Mouse (Mus musculus): ENCODE results near the gene Srsf10. TPM values are rescaled to one million over a fixed set of nuclear protein-coding genes. Genes with fewer than 3 reads are reported as not detected.

Gene Srsf10
- polyA plus RNA-seq (2014; fragmentation: Nextera tagmentation; extraction: Ambion mirVana): 297 and 298 TPM in 2 replicates

DNA sequence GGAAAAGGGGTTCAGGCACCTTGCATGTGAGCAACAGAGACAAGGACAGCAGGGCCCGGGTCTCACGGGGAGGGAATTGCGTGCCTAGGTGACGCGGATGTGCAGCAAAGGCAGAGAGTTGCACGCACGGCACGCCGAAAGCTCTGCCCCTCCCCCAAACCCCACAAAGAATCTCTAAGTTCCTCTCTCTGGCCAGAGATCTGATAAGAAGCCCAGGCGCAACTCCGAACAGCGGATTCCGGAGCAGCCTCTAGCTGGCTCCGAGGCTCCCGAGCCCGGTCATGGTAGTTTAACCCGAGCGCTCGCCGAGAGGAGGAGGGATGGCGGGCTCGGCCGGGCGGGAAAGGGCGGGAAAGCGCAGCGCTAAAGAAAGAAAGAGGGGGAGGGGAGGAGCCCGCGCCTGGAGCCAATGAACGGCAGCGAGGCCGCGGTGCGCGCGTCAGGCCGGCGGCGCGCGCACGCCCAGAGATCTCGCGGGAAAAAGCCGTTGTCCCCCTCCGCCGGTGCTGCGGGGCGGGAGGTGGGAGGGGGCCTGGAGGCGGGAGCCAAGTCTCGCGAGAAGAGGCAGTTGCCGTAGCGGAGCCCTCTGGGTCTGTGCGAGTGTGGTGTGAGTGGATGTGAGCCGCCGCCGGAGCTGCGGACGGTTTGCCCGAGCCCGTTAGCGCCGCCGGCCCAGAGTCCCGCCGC is at the start of gene Srsf10:
TSS of gene Srsf10 (plus strand) at position 212 of the 687 bp plus-strand sequence.
- Histone ChIP-seq H3K27ac (ENCODE audit: low read length) (peak within 1 kb of the TSS; percentile 100), H3K4me1 (ENCODE audit: control insufficient read depth, insufficient read depth, low read length) (peaks cover 27% of the 10 kb centered on the region; the same call in 1 of the 2 replicates), H3K27me3 (ENCODE audit: control insufficient read depth, insufficient read depth, low read length) (no peaks in the 10 kb centered on the region), H3K36me3 (ENCODE audit: control insufficient read depth, insufficient read depth, low read length) (peaks cover 7% of the 10 kb centered on the region; the same call in 1 of the 2 replicates), H3K4me2 (replicated peaks; ENCODE audit: low read depth, low read length) (peak within 1 kb of the TSS; percentile 88), H3K9ac (replicated peaks; ENCODE audit: low read depth, low read length) (peak within 1 kb of the TSS; percentile 95), H3K4me3 (ENCODE audit: low read depth, low read length) (peak within 1 kb of the TSS; percentile 93), H3K9me3 (ENCODE audit: control insufficient read depth, low read depth, low read length) (no peaks in the 10 kb centered on the region)
- under 1% methylated on average over 59 of the region's 67 CpGs for WGBS
- ATAC-seq (ENCODE audit: insufficient number of reproducible peaks, insufficient read depth, low FRiP score, low read depth): peak; percentile 93

DNA sequence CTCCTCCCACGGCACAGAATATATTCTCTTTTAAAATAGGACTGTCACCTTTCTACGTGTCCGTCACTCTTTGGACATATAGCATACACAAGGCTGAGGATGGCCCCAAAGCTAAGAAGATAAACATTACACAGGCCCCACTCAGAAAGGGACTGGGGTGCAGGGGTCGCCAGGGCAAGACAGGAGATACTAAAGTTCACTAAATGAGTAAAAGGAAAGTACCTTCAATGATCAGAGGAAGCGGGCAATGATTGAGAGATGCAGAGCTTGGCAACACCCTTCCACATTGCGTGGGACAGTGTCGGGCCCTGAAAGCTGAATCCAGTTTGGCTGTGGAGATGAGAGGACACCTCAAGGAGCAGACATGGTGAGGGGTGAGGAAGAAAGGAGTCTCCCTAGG is 40.7 kb upstream of the Srsf10 start:
- Histone ChIP-seq H3K27me3 (ENCODE audit: control insufficient read depth, insufficient read depth, low read length) (no peaks in the 10 kb centered on the region), H3K36me3 (ENCODE audit: control insufficient read depth, insufficient read depth, low read length) (no peaks in the 10 kb centered on the region), H3K9ac (replicated peaks; ENCODE audit: low read depth, low read length) (no peak overlapping the region), H3K4me1 (ENCODE audit: control insufficient read depth, insufficient read depth, low read length) (no peaks in the 10 kb centered on the region), H3K9me3 (ENCODE audit: control insufficient read depth, low read depth, low read length) (no peaks in the 10 kb centered on the region), H3K27ac (ENCODE audit: low read length) (no peak overlapping the region), H3K4me3 (ENCODE audit: low read depth, low read length) (no peak overlapping the region), H3K4me2 (replicated peaks; ENCODE audit: low read depth, low read length) (no peak overlapping the region)
- ATAC-seq (ENCODE audit: insufficient number of reproducible peaks, insufficient read depth, low FRiP score, low read depth): no peak
- WGBS: 64% methylated on average over 7 of the region's 7 CpGs

DNA sequence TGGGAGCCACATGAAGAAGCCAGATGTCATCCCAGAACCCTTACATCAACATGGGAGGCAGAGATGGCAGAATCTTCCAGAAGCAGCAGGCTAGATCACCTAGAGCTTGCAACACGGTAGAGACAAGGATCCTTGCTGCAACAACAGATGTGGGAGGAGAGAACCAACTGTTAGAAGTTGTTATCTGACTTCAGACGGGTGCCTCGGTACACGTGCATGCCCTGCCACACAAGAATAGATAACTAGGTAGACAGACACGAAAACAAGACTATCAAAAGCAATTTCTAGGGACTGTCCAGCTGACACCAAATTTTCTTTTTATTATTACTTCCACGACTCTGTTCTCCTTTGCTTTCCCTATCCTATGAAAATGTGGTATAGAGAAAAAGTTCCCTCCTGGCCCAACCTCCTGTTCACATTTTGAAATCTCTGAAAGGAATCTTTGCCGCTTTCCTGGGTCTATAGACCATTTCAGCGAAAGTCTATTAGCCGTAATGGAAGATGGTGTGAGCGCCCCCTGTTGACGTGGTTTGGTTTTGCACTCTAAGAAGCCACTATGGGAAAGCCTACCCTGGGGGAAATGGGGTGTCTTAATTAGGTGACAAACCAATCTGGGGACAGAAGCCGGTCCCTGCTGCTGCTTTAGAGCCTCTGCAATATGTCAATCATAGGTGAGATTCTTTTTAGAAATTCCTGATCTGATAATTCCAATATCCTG is 38.5 kb upstream of the Srsf10 start:
- no peak for ATAC-seq (ENCODE audit: insufficient number of reproducible peaks, insufficient read depth, low FRiP score, low read depth)
- Histone ChIP-seq H3K4me3 (ENCODE audit: low read depth, low read length) (no peak overlapping the region), H3K9ac (replicated peaks; ENCODE audit: low read depth, low read length) (no peak overlapping the region), H3K27me3 (ENCODE audit: control insufficient read depth, insufficient read depth, low read length) (no peaks in the 10 kb centered on the region), H3K4me1 (ENCODE audit: control insufficient read depth, insufficient read depth, low read length) (no peaks in the 10 kb centered on the region), H3K36me3 (ENCODE audit: control insufficient read depth, insufficient read depth, low read length) (no peaks in the 10 kb centered on the region), H3K9me3 (ENCODE audit: control insufficient read depth, low read depth, low read length) (no peaks in the 10 kb centered on the region), H3K4me2 (replicated peaks; ENCODE audit: low read depth, low read length) (no peak overlapping the region), H3K27ac (ENCODE audit: low read length) (no peak overlapping the region)
- WGBS: 43% methylated on average over 12 of the region's 12 CpGs

DNA sequence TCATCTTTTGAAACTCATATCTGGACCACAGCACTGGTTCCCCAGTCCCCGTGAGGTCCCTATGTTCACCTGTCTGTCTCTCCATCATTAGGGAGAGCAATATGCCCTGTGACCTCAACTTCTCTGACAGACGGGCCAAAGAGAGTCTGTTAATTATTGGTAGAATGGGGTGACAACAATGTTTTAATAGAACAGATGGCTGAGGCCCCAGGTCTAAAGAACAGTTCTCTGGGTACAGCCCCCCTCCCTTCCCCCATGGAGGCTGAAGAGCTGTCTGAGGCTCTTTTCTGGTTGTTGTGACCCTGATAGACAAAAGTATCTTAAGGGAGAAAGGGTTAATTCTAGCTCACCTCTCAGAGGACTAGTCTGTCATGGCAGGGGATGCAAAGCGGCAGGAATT is 37.2 kb upstream of the Srsf10 start:
- Histone ChIP-seq H3K4me3 (ENCODE audit: low read depth, low read length) (no peak overlapping the region), H3K27me3 (ENCODE audit: control insufficient read depth, insufficient read depth, low read length) (no peaks in the 10 kb centered on the region), H3K9ac (replicated peaks; ENCODE audit: low read depth, low read length) (no peak overlapping the region), H3K27ac (ENCODE audit: low read length) (no peak overlapping the region), H3K9me3 (ENCODE audit: control insufficient read depth, low read depth, low read length) (no peaks in the 10 kb centered on the region), H3K4me1 (ENCODE audit: control insufficient read depth, insufficient read depth, low read length) (no peaks in the 10 kb centered on the region), H3K4me2 (replicated peaks; ENCODE audit: low read depth, low read length) (no peak overlapping the region), H3K36me3 (ENCODE audit: control insufficient read depth, insufficient read depth, low read length) (no peaks in the 10 kb centered on the region)
- WGBS: 84% methylated on average over 3 of the region's 3 CpGs
- no peak for ATAC-seq (ENCODE audit: insufficient number of reproducible peaks, insufficient read depth, low FRiP score, low read depth)

DNA sequence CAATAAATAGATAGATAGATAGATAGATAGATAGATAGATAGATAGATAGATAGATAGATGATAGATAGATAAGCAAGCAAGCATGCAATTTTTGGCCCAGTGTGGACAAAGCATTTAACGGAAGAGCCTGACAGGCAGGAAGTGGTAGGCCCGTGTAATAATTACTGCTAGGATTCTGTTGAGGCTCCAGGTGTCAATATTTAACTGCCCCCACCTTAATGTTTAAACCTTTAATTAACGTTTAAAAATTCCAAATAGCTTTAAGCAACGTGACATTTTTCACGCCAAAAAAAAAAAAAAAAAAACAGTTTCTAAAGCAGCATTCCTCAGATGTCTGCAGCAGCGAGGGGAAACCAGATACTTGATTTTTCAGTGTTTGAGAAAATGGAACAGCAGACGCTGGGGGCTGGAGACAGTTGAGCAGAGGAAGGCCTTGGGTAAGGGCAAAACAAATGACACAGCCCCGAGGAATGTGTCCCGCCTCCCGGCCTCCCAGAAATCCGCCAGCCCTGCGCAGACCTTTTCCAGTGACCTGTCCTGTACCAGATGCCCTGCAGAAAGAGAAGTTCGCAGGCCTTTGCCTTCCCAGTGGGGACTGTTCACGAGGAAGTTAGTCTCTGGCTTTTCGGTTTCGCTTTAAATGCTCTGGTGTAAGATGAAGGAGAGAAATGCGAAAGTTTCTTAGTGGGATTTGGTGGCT is 35.6 kb upstream of the Srsf10 start:
- Histone ChIP-seq H3K9ac (replicated peaks; ENCODE audit: low read depth, low read length) (no peak overlapping the region), H3K27me3 (ENCODE audit: control insufficient read depth, insufficient read depth, low read length) (no peaks in the 10 kb centered on the region), H3K9me3 (ENCODE audit: control insufficient read depth, low read depth, low read length) (no peaks in the 10 kb centered on the region), H3K36me3 (ENCODE audit: control insufficient read depth, insufficient read depth, low read length) (no peaks in the 10 kb centered on the region), H3K4me3 (ENCODE audit: low read depth, low read length) (no peak overlapping the region), H3K4me2 (replicated peaks; ENCODE audit: low read depth, low read length) (no peak overlapping the region), H3K4me1 (ENCODE audit: control insufficient read depth, insufficient read depth, low read length) (no peaks in the 10 kb centered on the region), H3K27ac (ENCODE audit: low read length) (peak overlapping the region; percentile 59; the same call in 1 of the 2 replicates)
- ATAC-seq (ENCODE audit: insufficient number of reproducible peaks, insufficient read depth, low FRiP score, low read depth): no peak
- 46% methylated on average over 17 of the region's 17 CpGs for WGBS

DNA sequence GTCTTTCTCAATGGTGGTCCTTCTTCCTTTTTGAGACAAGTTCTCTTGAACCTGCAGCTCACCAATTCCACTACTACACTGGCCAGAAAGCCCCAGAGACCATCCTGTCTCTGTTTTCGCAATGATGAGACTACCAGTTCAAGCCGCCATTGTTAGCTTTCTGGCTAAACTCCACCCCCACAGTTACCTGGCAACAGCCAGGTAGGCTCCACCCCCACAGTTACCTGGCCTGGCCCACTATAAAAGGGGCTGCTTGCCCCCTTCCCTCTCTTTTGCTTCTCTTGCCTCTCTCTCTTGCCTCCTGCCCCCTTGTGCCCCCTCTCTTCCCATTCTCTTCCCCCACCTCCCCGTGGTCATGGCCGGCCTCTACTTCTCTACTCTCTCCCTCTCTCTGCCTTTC is 33.8 kb upstream of the Srsf10 start:
- Histone ChIP-seq H3K9me3 (ENCODE audit: control insufficient read depth, low read depth, low read length) (no peaks in the 10 kb centered on the region), H3K4me3 (ENCODE audit: low read depth, low read length) (no peak overlapping the region), H3K4me1 (ENCODE audit: control insufficient read depth, insufficient read depth, low read length) (no peaks in the 10 kb centered on the region), H3K27ac (ENCODE audit: low read length) (no peak overlapping the region), H3K9ac (replicated peaks; ENCODE audit: low read depth, low read length) (no peak overlapping the region), H3K27me3 (ENCODE audit: control insufficient read depth, insufficient read depth, low read length) (no peaks in the 10 kb centered on the region), H3K4me2 (replicated peaks; ENCODE audit: low read depth, low read length) (no peak overlapping the region), H3K36me3 (ENCODE audit: control insufficient read depth, insufficient read depth, low read length) (no peaks in the 10 kb centered on the region)
- no peak for ATAC-seq (ENCODE audit: insufficient number of reproducible peaks, insufficient read depth, low FRiP score, low read depth)
- 92% methylated on average over 4 of the region's 4 CpGs for WGBS

DNA sequence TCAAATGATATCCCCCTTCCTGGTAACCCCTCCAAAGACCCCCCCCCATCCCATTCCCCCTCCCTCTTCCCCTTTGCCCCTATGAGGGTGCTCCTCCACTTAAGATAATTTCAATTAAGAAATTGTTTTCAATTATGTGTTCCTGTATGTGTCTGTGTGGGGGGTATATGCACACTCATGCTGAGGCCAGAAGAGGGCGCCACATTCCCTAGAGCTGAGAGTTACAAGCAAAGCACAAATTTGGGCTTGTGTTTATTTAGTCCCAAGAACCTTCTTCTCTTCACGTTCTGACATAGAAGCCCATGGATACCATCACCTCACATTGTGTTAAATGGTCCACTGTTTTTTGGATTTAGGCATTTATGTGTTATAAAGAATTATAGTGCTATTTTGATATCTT is 32.2 kb upstream of the Srsf10 start:
- H3K27ac ChIP-seq (ENCODE audit: low read length): no peak overlapping the region
- peaks cover 2% of the 10 kb centered on the region; the same call in 1 of the 2 replicates for H3K4me1 ChIP-seq (ENCODE audit: control insufficient read depth, insufficient read depth, low read length)
- H3K27me3 ChIP-seq (ENCODE audit: control insufficient read depth, insufficient read depth, low read length): no peaks in the 10 kb centered on the region
- no peak overlapping the region for H3K4me3 ChIP-seq (ENCODE audit: low read depth, low read length)
- no peak for ATAC-seq (ENCODE audit: insufficient number of reproducible peaks, insufficient read depth, low FRiP score, low read depth)
- H3K9ac ChIP-seq (replicated peaks; ENCODE audit: low read depth, low read length): no peak overlapping the region
- 75% methylated on average over 2 of the region's 2 CpGs for WGBS
- H3K36me3 ChIP-seq (ENCODE audit: control insufficient read depth, insufficient read depth, low read length): no peaks in the 10 kb centered on the region
- no peaks in the 10 kb centered on the region for H3K9me3 ChIP-seq (ENCODE audit: control insufficient read depth, low read depth, low read length)
- no peak overlapping the region for H3K4me2 ChIP-seq (replicated peaks; ENCODE audit: low read depth, low read length)

DNA sequence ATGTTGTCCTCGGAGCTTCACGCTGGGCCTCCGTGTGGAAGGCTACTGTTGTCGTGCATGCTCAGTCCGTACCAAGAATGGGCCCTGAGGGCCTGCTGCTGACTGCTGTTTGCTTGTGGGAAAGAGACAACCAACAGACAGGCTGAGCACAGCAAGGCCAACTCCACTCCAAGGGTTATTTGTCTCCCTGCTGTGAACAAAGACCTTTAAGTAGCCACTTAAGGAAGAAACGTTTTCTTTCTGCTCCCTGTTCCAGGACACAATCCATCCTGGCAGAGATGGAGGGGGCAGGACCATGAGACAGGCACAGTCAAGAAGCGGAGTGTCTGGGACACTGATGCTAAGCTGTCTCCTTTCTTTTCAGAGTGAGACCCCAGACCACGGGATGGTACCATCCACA is 31.3 kb upstream of the Srsf10 start:
- Histone ChIP-seq H3K9me3 (ENCODE audit: control insufficient read depth, low read depth, low read length) (no peaks in the 10 kb centered on the region), H3K4me1 (ENCODE audit: control insufficient read depth, insufficient read depth, low read length) (peaks cover 11% of the 10 kb centered on the region; the same call in 1 of the 2 replicates), H3K36me3 (ENCODE audit: control insufficient read depth, insufficient read depth, low read length) (no peaks in the 10 kb centered on the region), H3K9ac (replicated peaks; ENCODE audit: low read depth, low read length) (no peak overlapping the region), H3K27me3 (ENCODE audit: control insufficient read depth, insufficient read depth, low read length) (no peaks in the 10 kb centered on the region), H3K27ac (ENCODE audit: low read length) (peak overlapping the region; percentile 6; the same call in 1 of the 2 replicates), H3K4me3 (ENCODE audit: low read depth, low read length) (no peak overlapping the region), H3K4me2 (replicated peaks; ENCODE audit: low read depth, low read length) (no peak overlapping the region)
- ATAC-seq (ENCODE audit: insufficient number of reproducible peaks, insufficient read depth, low FRiP score, low read depth): no peak
- WGBS: 50% methylated on average over 8 of the region's 8 CpGs

All from stomach, embryonic 14.5 days (tissue).